Mouse (Mus musculus) olfactory bulb, adult 2 months (tissue): ENCODE results near the gene Zc3h7b.

ENCODE experiments used
- CTCF ChIP-seq: fragments of 200-500 bp; IDR thresholded peaks from 2 replicates; pipeline ENCODE4 v1.5.1; 2012; ENCODE audit warnings: low read depth, mild to moderate bottlenecking, low read length, moderate library complexity; ENCODE audit not compliant: insufficient read depth
- POLR2A ChIP-seq: fragments of 200-500 bp; IDR thresholded peaks from 2 replicates; pipeline ENCODE4 v1.6.1; 2012; ENCODE audit warnings: mild to moderate bottlenecking, low read depth, low read length, moderate library complexity; ENCODE audit not compliant: insufficient read depth

DNA sequence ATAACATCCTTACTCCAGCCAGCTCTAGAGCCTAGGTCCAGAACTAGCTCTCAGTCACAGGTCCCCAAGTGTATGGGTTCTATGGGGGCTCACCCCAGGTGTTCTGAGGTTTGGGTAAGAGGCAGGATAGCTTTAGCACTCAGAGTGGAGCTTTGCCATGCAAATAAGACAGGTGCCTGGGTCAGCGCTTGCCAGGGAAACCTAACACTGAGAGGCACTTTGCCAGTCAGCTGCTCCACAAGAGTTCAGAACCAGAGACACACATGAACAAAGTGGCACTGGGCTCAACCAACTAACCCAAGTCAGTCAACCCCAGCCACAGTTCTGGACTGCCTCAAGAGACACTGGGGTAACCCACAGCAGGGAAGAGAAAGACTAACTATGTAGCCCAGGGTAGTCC, 35.2 kb upstream of the Zc3h7b start:
- TF ChIP-seq CTCF = no peak
- TF ChIP-seq POLR2A = no peak
